Mouse (Mus musculus) liver, embryonic 12.5 days (tissue): ENCODE data around the gene AC134908.4. TPM values are rescaled to one million over a fixed set of nuclear protein-coding genes. Genes with fewer than 3 reads are reported as not detected.
"Not testable (repeated sequence)": the region's sequence is repeated elsewhere in the genome, so short reads cannot be mapped to it uniquely, and the experiment has no call there.

Experiments used
- ATAC-seq: fragments of 200-750 bp; cut with Nextera tagmentation; 2 replicates; pipeline ENCODE4 v1.8.0; 2017; ENCODE audit warnings: moderate number of reproducible peaks, mild to moderate bottlenecking, moderate library complexity
- H3K27ac ChIP-seq: fragments of 300-500 bp; sonication (generic); 2 replicates; pipeline ENCODE4 v1.5.1; 2016; ENCODE audit warnings: mild to moderate bottlenecking
- H3K27me3 ChIP-seq: fragments of 300-500 bp; sonication (generic); replicated peaks from 2 replicates; pipeline ENCODE4 v1.6.1; 2016; ENCODE audit warnings: mild to moderate bottlenecking, moderate library complexity
- H3K36me3 ChIP-seq: fragments of 300-500 bp; sonication (generic); 2 replicates; pipeline ENCODE4 v1.6.1; 2016; ENCODE audit warnings: mild to moderate bottlenecking, moderate library complexity
- H3K4me1 ChIP-seq: fragments of 300-500 bp; sonication (generic); 2 replicates; pipeline ENCODE4 v1.6.1; 2016
- H3K4me2 ChIP-seq: fragments of 300-500 bp; sonication (generic); 2 replicates; pipeline ENCODE4 v1.6.1; 2016; ENCODE audit warnings: mild to moderate bottlenecking, moderate library complexity
- H3K4me3 ChIP-seq: fragments of 300-500 bp; sonication (generic); 2 replicates; pipeline ENCODE4 v1.5.1; 2016; ENCODE audit warnings: mild to moderate bottlenecking, moderate library complexity
- H3K9ac ChIP-seq: fragments of 300-500 bp; sonication (generic); 2 replicates; pipeline ENCODE4 v1.6.1; 2016; ENCODE audit warnings: mild to moderate bottlenecking, moderate library complexity
- H3K9me3 ChIP-seq: fragments of 300-500 bp; sonication (generic); replicated peaks from 2 replicates; pipeline ENCODE4 v1.6.1; 2016; ENCODE audit warnings: mild to moderate bottlenecking, moderate library complexity
- WGBS: fragments of 180-500 bp; shearing (Covaris S2); methylation state at CpG from one replicate; pipeline ENCODE4 v1.1.7; 2016; ENCODE audit not compliant: insufficient replicate concordance; 5-methylcytosine and 5-hydroxymethylcytosine counted together
- polyA plus RNA-seq: library from polyadenylated mRNA; unstranded; fragments of >200 nt; fragmentation: Nextera tagmentation; extraction: Ambion mirVana; gene quantifications from 2 replicates; pipeline ENCODE4 v1.2.1, GENCODE M21; 2016

The AC134908.4 gene
- polyA plus RNA-seq, 1 experiment from 2014 or later, result not detected

DNA sequence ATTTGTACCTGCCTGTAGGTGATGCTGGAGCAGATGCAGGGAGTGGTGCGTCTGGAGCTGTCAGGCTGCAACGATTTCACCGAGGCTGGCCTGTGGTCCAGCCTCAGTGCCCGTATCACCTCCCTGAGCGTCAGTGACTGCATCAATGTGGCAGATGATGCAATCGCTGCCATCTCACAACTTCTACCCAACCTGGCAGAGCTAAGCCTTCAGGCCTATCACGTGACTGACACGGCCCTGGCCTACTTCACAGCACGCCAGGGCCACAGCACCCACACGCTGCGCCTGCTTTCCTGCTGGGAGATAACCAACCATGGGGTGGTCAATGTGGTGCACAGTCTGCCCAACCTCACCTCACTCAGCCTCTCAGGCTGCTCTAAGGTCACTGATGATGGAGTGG is 22.2 kb upstream of the AC134908.4 start:
- H3K4me3 ChIP-seq, result no peak overlapping the region
- ATAC-seq, result no peak
- H3K9me3 ChIP-seq, result no peaks in the 10 kb centered on the region
- WGBS, result 67% methylated on average over 11 of the region's 11 CpGs
- H3K4me1 ChIP-seq, result peaks cover 10% of the 10 kb centered on the region
- H3K36me3 ChIP-seq, result no peaks in the 10 kb centered on the region
- peaks cover 97% of the 10 kb centered on the region for H3K27me3 ChIP-seq
- no peak overlapping the region for H3K27ac ChIP-seq
- H3K4me2 ChIP-seq, result no peak overlapping the region
- H3K9ac ChIP-seq, result no peak overlapping the region

DNA sequence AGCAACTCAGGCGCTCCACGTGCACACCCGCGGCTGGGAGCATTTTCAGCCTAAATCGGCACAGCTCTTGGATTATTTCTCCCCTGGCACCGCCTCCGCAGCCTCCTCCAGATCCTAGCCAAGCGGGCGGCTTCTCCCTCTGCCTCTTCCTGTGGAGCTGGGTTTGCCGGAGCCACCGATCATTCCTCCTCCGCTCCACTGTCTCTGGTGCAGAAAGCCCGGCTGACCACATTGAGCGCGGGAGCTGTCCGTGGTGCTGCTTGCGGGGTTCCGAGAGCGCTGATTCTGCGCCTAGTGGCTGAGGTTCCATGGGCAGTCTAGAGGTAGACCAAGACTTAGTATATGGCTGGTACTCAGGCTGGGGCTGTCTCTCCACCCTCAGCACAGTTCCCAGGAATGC is 18.0 kb upstream of the AC134908.4 start:
- Histone ChIP-seq H3K4me3 (no peak overlapping the region), H3K27ac (no peak overlapping the region), H3K9me3 (no peaks in the 10 kb centered on the region), H3K9ac (no peak overlapping the region), H3K4me2 (no peak overlapping the region), H3K27me3 (peaks cover 98% of the 10 kb centered on the region), H3K36me3 (no peaks in the 10 kb centered on the region), H3K4me1 (peaks cover 13% of the 10 kb centered on the region)
- ATAC-seq, result no peak
- 2% methylated on average over 20 of the region's 20 CpGs for WGBS

DNA sequence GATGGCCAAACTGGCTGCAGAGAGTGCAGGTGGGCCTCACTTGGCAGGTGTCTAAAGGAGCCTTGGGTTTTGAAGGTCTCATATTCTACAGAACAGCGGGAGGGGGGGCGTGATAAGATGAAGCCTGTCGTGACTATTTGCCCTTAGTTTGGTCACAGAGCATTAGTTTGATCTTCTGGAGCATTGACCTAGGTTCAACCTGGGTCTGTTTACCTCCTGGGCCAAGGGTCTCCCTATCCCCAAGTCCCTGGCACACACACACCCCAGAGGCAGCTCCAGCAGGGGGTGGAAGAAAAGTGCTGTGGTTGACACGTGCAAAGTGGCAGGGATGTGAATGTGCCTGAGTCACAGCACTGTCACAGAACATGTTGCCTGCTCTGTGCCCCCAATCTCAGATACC is 15.4 kb upstream of the AC134908.4 start:
- Histone ChIP-seq H3K9me3 (no peaks in the 10 kb centered on the region), H3K4me2 (no peak overlapping the region), H3K27ac (no peak overlapping the region), H3K4me3 (no peak overlapping the region), H3K27me3 (peaks cover 97% of the 10 kb centered on the region), H3K4me1 (peaks cover 14% of the 10 kb centered on the region), H3K9ac (no peak overlapping the region), H3K36me3 (no peaks in the 10 kb centered on the region)
- WGBS, result 52% methylated on average over 4 of the region's 4 CpGs
- no peak for ATAC-seq

DNA sequence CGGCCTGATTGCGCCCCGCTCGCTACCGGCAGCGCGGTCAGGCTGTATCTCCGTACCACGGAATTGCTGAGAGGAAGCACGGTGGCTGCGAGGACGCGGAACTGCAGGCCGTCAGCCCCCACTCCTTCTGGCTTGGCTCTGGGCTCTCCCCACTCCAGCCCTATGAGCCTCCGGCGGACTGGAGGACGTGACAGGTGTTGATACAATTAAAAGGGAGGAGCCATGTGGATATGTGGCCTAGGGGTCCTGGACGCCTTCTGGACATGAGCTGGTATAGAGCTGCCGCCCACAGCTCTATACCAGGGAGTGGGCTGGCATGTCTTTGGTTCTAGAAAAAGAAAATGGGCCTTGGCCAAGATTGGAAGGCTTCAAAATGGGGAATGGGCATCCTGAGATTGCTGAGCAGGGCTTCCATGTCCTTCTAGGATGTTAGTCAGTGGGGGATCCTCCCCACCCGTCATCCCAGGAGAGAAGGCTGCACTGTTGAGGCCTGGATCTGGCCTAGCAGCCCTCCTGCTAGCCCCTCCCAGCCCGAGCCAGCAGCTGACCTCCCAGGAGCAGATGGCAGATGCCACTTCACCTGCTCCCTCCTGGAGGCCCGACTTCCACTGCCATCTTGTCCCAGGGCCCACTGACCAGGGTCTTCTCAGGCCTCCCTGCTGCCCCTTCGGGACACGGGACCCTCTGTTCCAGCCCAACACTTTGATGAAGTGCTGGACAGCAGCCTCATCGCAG is 14.3 kb upstream of the AC134908.4 start:
- Histone ChIP-seq H3K4me3 (peak overlapping the region; percentile 55), H3K27ac (no peak overlapping the region), H3K4me2 (peak overlapping the region; percentile 77), H3K36me3 (no peaks in the 10 kb centered on the region), H3K4me1 (peaks cover 14% of the 10 kb centered on the region), H3K27me3 (peaks cover 90% of the 10 kb centered on the region), H3K9me3 (no peaks in the 10 kb centered on the region), H3K9ac (no peak overlapping the region)
- no peak; the same call in 1 of the 2 replicates for ATAC-seq
- WGBS, result 12% methylated on average over 24 of the region's 25 CpGs

DNA sequence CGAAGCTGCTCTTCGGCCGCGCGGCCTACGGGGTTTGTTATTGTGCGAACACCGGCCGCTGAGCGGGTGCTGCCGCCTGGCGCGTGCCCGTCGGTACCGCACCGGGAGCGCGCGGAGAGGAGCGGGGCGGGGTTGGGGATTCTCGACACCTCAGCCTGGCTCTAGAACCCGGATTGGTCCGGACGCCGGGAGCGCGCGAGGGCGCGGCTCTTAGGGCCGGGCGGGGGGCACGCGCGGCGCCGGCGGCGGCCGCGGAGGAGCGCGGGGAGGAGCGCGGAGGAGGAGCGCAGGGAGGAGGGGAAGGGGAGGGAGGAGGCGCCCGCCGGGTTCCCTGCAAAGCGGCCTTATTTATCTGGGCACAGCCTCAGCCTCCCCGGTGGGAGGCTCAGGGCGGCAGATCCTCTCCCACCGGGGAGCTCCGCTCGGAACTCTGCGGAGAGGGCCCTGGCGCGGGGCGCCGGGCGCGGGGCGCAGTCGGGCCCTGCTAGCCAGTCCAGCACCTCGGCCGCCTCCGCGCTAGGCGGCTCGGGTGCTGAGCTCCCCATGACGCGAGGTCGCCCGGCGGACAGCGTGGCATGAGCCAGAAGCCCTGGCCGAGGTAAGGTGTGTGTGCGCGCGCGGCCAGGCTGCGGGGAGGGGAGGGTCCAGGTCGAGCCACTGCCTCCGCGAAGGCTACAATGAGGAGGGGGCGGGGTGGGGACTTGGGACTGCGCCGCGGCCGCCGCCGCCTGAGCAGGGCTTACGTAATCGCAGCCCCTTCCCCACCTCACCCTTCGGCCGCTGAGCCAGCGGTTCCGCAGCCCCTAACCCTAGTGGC is 13.5 kb upstream of the AC134908.4 start, which contains the start of gene Fbxl16:
Gene Fbxl16, plus strand, starts transcription at position 297 of the 817 bp plus-strand sequence.
- Histone ChIP-seq H3K4me1 (peaks cover 14% of the 10 kb centered on the region), H3K4me3 (peak within 1 kb of the TSS; percentile 55), H3K4me2 (peak within 1 kb of the TSS; percentile 77), H3K36me3 (no peaks in the 10 kb centered on the region), H3K27me3 (peaks cover 87% of the 10 kb centered on the region), H3K27ac (no peak within 1 kb of the TSS), H3K9ac (peak within 1 kb of the TSS; percentile 25; the same call in 1 of the 2 replicates), H3K9me3 (no peaks in the 10 kb centered on the region)
- ATAC-seq, result no peak; the same call in 1 of the 2 replicates
- 1% methylated on average over 98 of the region's 100 CpGs for WGBS

DNA sequence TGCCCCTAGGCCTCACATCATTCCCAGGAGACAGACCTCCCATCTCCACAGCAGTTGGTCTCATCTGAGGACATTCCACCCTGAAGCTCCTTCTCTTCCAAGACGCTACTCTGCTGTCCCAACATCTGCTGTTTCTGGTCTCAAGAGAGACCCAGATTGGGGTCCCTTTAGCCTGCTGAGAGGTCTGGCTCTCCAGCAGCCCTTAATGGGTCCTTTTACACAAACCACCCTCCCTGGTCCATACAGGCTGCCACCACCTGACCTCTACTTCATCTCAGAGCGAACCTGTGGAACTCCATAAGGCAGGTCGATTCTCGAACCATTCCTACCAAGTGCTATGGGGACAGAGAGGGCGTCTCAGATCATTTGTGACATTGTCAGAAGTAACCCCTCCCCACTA is 12.6 kb upstream of the AC134908.4 start:
- H3K9me3 ChIP-seq, result no peaks in the 10 kb centered on the region
- peaks cover 14% of the 10 kb centered on the region for H3K4me1 ChIP-seq
- no peak overlapping the region for H3K9ac ChIP-seq
- H3K4me2 ChIP-seq, result peak overlapping the region; percentile 77; the same call in 1 of the 2 replicates
- no peaks in the 10 kb centered on the region for H3K36me3 ChIP-seq
- peak overlapping the region; percentile 55; the same call in 1 of the 2 replicates for H3K4me3 ChIP-seq
- H3K27ac ChIP-seq, result no peak overlapping the region
- no peak for ATAC-seq
- peaks cover 88% of the 10 kb centered on the region for H3K27me3 ChIP-seq
- 40% methylated on average over 5 of the region's 5 CpGs for WGBS

DNA sequence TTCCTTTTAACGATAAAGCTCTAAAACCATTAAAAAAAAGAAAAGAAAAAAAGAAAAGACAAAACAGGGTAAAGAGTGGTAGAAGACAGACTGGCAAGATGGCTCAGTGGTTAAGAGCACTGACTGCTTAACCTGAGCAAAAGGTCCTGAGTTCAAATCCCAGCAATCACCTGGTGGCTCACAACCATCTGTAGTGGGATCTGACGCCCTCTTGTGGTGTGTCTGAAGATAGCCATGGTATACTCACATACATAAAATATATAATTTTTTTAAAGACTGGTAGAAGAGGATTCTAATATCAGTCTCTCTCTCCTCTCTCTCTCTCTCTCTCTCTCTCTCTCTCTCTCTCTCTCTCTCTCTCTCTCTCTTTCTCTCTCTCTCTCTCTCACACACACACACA is 12.0 kb upstream of the AC134908.4 start:
- not testable (repeated sequence) for ATAC-seq, H3K9me3 ChIP-seq, H3K27ac ChIP-seq, H3K4me3 ChIP-seq, H3K4me2 ChIP-seq, H3K9ac ChIP-seq, H3K36me3 ChIP-seq
- Histone ChIP-seq H3K27me3 (peaks cover 88% of the 10 kb centered on the region), H3K4me1 (peaks cover 14% of the 10 kb centered on the region)
- 33% methylated on average over 2 of the region's 2 CpGs for WGBS

DNA sequence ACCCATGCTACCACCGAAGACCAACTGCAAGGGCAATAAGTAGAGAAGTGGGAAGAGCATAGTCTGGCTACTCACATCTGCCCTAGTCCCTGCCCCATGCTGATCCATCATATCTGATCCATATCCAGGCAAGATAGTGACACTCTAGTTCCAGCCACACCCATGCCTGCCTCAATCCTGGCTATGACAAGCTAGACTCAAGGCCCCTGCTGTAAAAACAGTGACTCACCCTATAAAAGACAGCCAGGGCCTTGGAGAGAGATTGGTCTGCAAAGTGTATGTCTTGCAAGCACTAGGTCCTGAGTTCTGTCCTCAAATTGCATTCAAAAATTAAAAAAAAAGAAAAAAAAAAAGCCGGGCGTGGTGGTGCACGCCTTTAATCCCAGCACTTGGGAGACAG is 11.0 kb upstream of the AC134908.4 start:
- Histone ChIP-seq H3K4me1 (peaks cover 14% of the 10 kb centered on the region), H3K9ac (no peak overlapping the region), H3K27me3 (peaks cover 85% of the 10 kb centered on the region), H3K27ac (no peak overlapping the region), H3K4me2 (no peak overlapping the region), H3K4me3 (no peak overlapping the region), H3K9me3 (no peaks in the 10 kb centered on the region), H3K36me3 (no peaks in the 10 kb centered on the region)
- 69% methylated on average over 4 of the region's 4 CpGs for WGBS
- no peak for ATAC-seq

DNA sequence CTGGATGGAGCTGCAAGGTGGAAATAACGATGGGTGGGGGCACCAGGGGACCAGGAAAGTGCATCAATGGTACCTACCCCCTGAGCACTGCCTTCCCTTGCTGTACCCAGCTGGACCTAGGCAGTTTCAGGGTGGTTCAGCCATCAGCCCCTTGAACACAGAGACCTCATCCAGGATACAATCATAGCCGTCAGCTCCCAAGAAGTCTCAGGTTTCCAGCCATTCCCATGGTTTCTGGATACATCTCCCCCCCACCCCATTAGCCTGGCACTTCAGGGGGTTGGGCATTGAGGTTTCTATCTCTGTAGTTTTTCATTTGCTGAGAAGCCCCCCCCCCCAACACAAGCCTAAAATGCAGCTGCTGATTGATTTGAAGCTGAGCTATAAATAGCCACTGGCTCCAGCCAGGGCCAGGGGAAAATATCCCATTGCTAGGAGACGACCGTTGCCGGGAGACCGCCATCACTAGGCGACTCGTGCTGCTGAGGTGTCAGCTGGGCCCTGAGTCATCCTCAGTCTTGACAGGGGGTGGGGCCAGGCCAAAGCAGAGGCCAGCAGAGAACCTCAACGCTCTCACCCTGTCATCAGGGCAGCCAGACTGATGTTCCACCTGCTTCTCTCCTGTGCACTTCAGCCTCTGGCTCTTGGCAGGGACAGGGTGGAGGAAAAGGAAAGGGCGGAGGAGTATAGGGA is 7.5 kb upstream of the AC134908.4 start:
- no peaks in the 10 kb centered on the region for H3K9me3 ChIP-seq
- H3K27ac ChIP-seq, result no peak overlapping the region
- H3K4me1 ChIP-seq, result no peaks in the 10 kb centered on the region; the same call in 1 of the 2 replicates
- H3K4me2 ChIP-seq, result no peak overlapping the region
- H3K4me3 ChIP-seq, result no peak overlapping the region
- no peaks in the 10 kb centered on the region for H3K36me3 ChIP-seq
- ATAC-seq, result no peak
- H3K27me3 ChIP-seq, result peaks cover 54% of the 10 kb centered on the region
- H3K9ac ChIP-seq, result no peak overlapping the region
- 14% methylated on average over 10 of the region's 10 CpGs for WGBS

DNA sequence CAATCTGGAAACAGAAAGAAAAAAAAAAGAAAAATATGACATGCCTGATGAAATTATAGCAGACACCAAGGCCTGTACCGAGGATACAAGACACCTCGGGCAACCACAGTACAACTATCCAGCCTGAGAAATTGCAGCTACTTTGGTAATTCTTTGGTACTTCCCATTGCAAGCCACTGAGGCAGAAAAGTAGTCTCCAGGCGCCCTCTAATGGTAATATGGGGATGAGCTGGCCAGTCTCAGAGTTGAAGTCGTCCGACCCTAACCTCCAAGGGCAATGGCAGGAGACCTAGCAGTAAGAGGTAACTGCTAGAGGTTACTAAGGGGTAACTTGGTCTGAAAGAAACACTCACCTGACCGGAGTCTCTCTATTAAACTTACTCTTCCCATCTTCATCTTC is 5.6 kb upstream of the AC134908.4 start:
- 8% methylated on average over 6 of the region's 6 CpGs for WGBS
- no peaks in the 10 kb centered on the region for H3K36me3 ChIP-seq
- H3K4me2 ChIP-seq, result no peak overlapping the region
- no peak for ATAC-seq
- no peak overlapping the region for H3K27ac ChIP-seq
- no peak overlapping the region for H3K4me3 ChIP-seq
- no peak overlapping the region for H3K9ac ChIP-seq
- peaks cover 14% of the 10 kb centered on the region for H3K4me1 ChIP-seq
- no peaks in the 10 kb centered on the region for H3K9me3 ChIP-seq
- H3K27me3 ChIP-seq, result peaks cover 35% of the 10 kb centered on the region

DNA sequence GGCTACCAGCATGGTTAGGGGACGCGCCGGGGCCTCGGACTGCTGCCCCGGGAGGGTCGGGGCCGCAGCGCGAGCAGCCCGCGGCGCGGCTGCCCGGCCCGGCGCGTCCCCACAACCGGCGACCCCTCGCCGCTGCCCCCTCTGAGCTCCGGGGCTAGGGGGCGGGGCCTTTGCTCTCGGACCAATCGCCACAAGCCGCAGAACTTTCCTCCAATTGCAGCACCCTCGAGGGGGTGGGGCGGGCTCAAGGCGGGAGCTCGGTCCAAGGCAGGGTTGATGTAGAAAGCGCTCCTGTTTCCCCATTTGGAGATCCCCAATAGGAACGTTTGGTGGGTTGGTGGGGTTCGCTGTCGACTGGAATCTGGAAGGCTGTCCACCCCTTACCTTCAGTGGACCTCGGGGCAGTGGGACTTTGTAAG is 1.5 kb upstream of the AC134908.4 start, which contains the start of gene Metrn:
Gene Metrn, minus strand, starts transcription at position 186 of the 419 bp plus-strand sequence.
- H3K9me3 ChIP-seq, result no peaks in the 10 kb centered on the region
- ATAC-seq, result peak; percentile 79
- peak within 1 kb of the TSS; percentile 77 for H3K9ac ChIP-seq
- WGBS, result under 1% methylated on average over 35 of the region's 35 CpGs
- H3K4me1 ChIP-seq, result peaks cover 48% of the 10 kb centered on the region
- H3K4me3 ChIP-seq, result peak within 1 kb of the TSS; percentile 80
- peak within 1 kb of the TSS; percentile 68; the same call in 1 of the 2 replicates for H3K27ac ChIP-seq
- H3K27me3 ChIP-seq, result peaks cover 6% of the 10 kb centered on the region
- H3K36me3 ChIP-seq, result peaks cover 13% of the 10 kb centered on the region
- H3K4me2 ChIP-seq, result peak within 1 kb of the TSS; percentile 95
